Mouse (Mus musculus): ENCODE data around the gene Fgf9. TPM values are rescaled to one million over a fixed set of nuclear protein-coding genes. Genes with fewer than 3 reads are reported as not detected.
A peak's percentile ranks its signal among the peaks of the same experiment; 100 is the strongest.

Fgf9 gene
- polyA plus RNA-seq, 1 experiment, result 0.16 TPM

DNA sequence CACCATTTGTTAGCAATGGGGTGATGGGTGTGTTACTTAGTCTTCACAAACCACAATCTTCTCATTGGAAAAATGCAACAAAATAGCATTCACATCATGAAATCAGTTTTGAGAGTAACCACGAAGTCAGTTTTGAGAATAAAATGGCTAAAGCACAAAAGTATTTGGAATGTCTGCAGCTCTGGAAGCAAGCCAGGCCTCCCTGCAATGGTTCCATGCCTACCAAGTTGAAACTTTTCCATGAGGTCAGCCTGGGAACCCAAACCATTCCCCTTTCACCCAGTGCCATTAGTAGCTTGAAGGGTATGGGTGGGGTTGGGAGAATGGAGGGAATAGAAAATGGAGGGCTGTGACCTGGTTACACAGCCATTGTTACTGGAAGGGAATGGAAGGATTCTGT lies 1.7 kb upstream of the Fgf9 start:
- Histone ChIP-seq H3K9ac (ENCODE audit: low read depth, poor library complexity, severe bottlenecking) (no peak overlapping the region), H3K4me3 (ENCODE audit: low read depth, low read length) (no peak overlapping the region), H3K9me3 (replicated peaks; ENCODE audit: control insufficient read depth, insufficient read depth, low read length, poor library complexity, severe bottlenecking) (no peaks in the 10 kb centered on the region), H3K4me1 (ENCODE audit: control insufficient read depth, insufficient read depth, low read length) (no peaks in the 10 kb centered on the region), H3K36me3 (ENCODE audit: control insufficient read depth, insufficient read depth, low read length, poor library complexity, severe bottlenecking) (no peaks in the 10 kb centered on the region), H3K27me3 (ENCODE audit: control insufficient read depth, insufficient read depth, low read length, poor library complexity, severe bottlenecking) (peaks cover 25% of the 10 kb centered on the region), H3K27ac (ENCODE audit: insufficient read depth, low read length) (no peak overlapping the region)
- TF ChIP-seq EP300 (IDR thresholded peaks at IDR 0.05; ENCODE audit: insufficient read depth, low read depth, low read length), result no peak
- TF ChIP-seq POLR2A (IDR thresholded peaks at IDR 0.05; ENCODE audit: insufficient read depth, low read length), result no peak
- no peak for TF ChIP-seq CTCF (IDR thresholded peaks at IDR 0.05; ENCODE audit: low read depth, low read length)

DNA sequence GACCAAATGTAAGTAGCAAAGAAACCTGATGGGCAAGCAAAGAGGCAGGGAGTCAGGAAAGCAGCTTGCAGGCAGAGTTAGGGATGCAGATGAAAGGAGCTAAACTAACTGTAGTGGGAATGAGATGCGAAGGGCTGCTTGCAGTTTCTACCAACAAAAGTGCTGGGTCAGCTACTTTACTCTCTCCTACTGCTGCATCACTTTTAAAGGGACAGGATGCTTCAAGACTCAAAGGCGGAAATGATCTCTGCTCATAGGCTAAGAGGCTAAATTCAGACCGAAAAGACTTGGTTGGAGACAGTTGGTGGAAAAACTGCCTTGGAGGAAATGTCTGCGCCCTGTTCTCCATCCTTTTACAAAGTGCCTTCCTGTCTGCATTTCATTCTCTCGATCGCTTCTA lies 420 bp upstream of the Fgf9 start:
- H3K27ac ChIP-seq (ENCODE audit: insufficient read depth, low read length), result no peak overlapping the region
- H3K4me3 ChIP-seq (ENCODE audit: low read depth, low read length), result no peak overlapping the region
- no peaks in the 10 kb centered on the region for H3K9me3 ChIP-seq (replicated peaks; ENCODE audit: control insufficient read depth, insufficient read depth, low read length, poor library complexity, severe bottlenecking)
- H3K36me3 ChIP-seq (ENCODE audit: control insufficient read depth, insufficient read depth, low read length, poor library complexity, severe bottlenecking), result no peaks in the 10 kb centered on the region
- peaks cover 36% of the 10 kb centered on the region for H3K27me3 ChIP-seq (ENCODE audit: control insufficient read depth, insufficient read depth, low read length, poor library complexity, severe bottlenecking)
- no peaks in the 10 kb centered on the region for H3K4me1 ChIP-seq (ENCODE audit: control insufficient read depth, insufficient read depth, low read length)
- no peak for TF ChIP-seq POLR2A (IDR thresholded peaks at IDR 0.05; ENCODE audit: insufficient read depth, low read length)
- TF ChIP-seq EP300 (IDR thresholded peaks at IDR 0.05; ENCODE audit: insufficient read depth, low read depth, low read length), result no peak
- TF ChIP-seq CTCF (IDR thresholded peaks at IDR 0.05; ENCODE audit: low read depth, low read length), result no peak
- H3K9ac ChIP-seq (ENCODE audit: low read depth, poor library complexity, severe bottlenecking), result no peak overlapping the region

DNA sequence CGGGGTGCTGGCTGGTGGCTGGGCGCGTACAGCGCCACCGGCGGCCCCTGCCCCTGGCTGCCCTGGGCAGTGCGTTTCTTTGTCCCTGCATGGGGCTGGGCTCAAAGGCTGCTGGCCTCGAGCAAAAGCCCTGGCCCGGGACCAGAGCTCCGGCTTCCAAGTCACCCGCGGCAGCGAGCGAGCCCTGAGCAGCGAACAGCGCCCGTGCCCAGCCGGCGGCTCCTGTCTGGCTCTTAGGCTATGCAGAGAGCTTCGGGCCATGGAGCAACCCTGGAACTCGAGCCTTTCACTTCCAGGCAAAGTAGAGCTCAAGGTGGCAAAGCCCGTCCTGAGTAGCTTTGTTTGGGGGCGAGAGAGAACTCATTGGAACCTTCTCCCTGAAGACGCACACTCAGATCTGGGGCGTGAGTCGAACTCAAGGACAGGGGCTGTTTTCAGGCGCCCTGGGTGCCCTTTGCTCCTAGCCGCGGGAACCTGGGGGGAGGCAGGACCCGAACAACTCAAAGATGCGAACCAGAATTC lies 834 bp downstream of the Fgf9 start:
- TF ChIP-seq EP300 (IDR thresholded peaks at IDR 0.05; ENCODE audit: insufficient read depth, low read depth, low read length), result no peak
- no peak for TF ChIP-seq POLR2A (IDR thresholded peaks at IDR 0.05; ENCODE audit: insufficient read depth, low read length)
- TF ChIP-seq CTCF (IDR thresholded peaks at IDR 0.05; ENCODE audit: low read depth, low read length), result no peak
- H3K36me3 ChIP-seq (ENCODE audit: control insufficient read depth, insufficient read depth, low read length, poor library complexity, severe bottlenecking), result no peaks in the 10 kb centered on the region
- no peak overlapping the region for H3K27ac ChIP-seq (ENCODE audit: insufficient read depth, low read length)
- no peaks in the 10 kb centered on the region for H3K9me3 ChIP-seq (replicated peaks; ENCODE audit: control insufficient read depth, insufficient read depth, low read length, poor library complexity, severe bottlenecking)
- no peaks in the 10 kb centered on the region for H3K4me1 ChIP-seq (ENCODE audit: control insufficient read depth, insufficient read depth, low read length)
- peaks cover 46% of the 10 kb centered on the region for H3K27me3 ChIP-seq (ENCODE audit: control insufficient read depth, insufficient read depth, low read length, poor library complexity, severe bottlenecking)
- peak overlapping the region; percentile 5 for H3K9ac ChIP-seq (ENCODE audit: low read depth, poor library complexity, severe bottlenecking)
- H3K4me3 ChIP-seq (ENCODE audit: low read depth, low read length), result peak overlapping the region; percentile 65

DNA sequence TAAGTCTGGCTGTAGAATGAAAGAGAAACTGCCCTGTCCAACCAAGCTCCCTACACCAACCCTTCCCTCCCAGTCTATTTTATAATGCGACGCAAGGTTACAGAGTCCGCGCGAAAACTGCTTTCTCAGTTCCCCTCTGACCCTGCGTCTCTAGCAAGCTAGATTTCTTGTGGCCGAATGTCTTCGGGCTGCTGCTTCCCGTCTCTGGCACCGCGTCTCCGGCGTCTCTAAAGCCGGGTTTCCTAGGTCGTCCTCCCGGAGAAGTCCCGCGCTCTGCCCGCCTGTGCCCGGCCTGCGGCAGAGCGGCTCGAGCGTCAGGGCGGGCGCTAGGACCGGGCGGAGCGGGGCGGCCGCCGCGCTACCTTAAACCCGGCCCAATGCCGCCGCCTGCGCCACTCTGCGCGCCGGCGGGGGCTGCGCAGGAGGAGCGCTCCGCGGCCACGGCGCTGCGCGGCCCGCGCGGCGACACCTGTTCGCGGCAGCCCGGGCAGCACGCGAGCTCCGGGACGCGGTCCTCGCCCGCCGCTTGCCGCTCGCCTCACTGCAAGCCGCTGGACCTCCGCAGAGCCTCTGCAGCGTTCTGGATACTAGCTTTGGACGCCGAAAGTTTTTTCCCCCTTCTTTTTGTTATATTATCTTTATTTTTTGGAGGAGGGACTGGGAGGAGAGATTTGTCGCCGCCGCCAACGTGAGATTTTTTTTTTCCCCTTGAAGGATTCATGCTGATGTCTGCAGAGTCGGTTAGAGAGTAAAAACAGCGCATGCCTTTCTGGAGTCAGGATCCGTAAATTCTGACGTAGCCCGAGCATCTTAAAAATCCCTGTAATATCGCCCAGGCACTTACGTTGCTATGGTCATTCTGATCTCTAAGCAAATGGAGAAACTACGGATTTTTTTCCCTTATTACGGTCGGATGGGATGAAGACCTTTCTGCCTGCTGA lies 1.8 kb downstream of the Fgf9 start:
- Histone ChIP-seq H3K9ac (ENCODE audit: low read depth, poor library complexity, severe bottlenecking) (peak overlapping the region; percentile 26; the same call in 1 of the 2 replicates), H3K36me3 (ENCODE audit: control insufficient read depth, insufficient read depth, low read length, poor library complexity, severe bottlenecking) (no peaks in the 10 kb centered on the region), H3K27me3 (ENCODE audit: control insufficient read depth, insufficient read depth, low read length, poor library complexity, severe bottlenecking) (peaks cover 48% of the 10 kb centered on the region), H3K4me1 (ENCODE audit: control insufficient read depth, insufficient read depth, low read length) (no peaks in the 10 kb centered on the region), H3K27ac (ENCODE audit: insufficient read depth, low read length) (no peak overlapping the region), H3K9me3 (replicated peaks; ENCODE audit: control insufficient read depth, insufficient read depth, low read length, poor library complexity, severe bottlenecking) (no peaks in the 10 kb centered on the region), H3K4me3 (ENCODE audit: low read depth, low read length) (peak overlapping the region; percentile 65)
- TF ChIP-seq CTCF (IDR thresholded peaks at IDR 0.05; ENCODE audit: low read depth, low read length) (no peak), POLR2A (IDR thresholded peaks at IDR 0.05; ENCODE audit: insufficient read depth, low read length) (no peak)

DNA sequence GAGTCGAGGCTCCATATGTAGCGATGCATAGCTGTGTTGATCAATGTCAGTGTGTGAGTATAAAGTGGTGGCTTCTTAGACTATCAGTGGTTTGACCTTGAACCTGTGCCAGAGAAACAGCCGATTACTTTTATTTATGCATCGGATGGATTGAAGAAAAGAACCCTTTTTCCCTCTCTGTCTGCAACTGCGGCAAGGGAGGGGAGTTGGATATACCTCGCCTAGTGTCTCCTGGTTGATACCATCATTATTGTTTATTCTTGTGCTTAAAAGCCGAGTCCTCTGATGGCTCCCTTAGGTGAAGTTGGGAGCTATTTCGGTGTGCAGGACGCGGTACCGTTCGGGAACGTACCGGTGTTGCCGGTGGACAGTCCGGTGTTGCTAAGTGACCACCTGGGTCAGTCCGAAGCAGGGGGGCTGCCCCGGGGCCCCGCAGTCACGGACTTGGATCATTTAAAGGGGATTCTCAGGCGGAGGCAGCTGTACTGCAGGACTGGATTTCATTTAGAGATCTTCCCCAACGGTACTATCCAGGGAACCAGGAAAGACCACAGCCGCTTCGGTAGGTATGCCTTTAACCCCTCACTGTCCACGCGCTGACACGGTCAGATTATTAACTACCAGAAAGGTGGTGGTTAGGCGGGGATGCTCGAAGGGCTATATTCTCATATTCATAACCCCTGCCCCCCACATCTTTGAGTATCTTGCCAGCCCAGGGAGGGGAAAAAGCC lies 2.6 kb downstream of the Fgf9 start:
- H3K4me3 ChIP-seq (ENCODE audit: low read depth, low read length), result no peak overlapping the region
- H3K36me3 ChIP-seq (ENCODE audit: control insufficient read depth, insufficient read depth, low read length, poor library complexity, severe bottlenecking), result no peaks in the 10 kb centered on the region
- no peak for TF ChIP-seq EP300 (IDR thresholded peaks at IDR 0.05; ENCODE audit: insufficient read depth, low read depth, low read length)
- no peak for TF ChIP-seq POLR2A (IDR thresholded peaks at IDR 0.05; ENCODE audit: insufficient read depth, low read length)
- TF ChIP-seq CTCF (IDR thresholded peaks at IDR 0.05; ENCODE audit: low read depth, low read length), result no peak
- peaks cover 49% of the 10 kb centered on the region for H3K27me3 ChIP-seq (ENCODE audit: control insufficient read depth, insufficient read depth, low read length, poor library complexity, severe bottlenecking)
- no peak overlapping the region for H3K27ac ChIP-seq (ENCODE audit: insufficient read depth, low read length)
- H3K9me3 ChIP-seq (replicated peaks; ENCODE audit: control insufficient read depth, insufficient read depth, low read length, poor library complexity, severe bottlenecking), result no peaks in the 10 kb centered on the region
- H3K4me1 ChIP-seq (ENCODE audit: control insufficient read depth, insufficient read depth, low read length), result no peaks in the 10 kb centered on the region
- no peak overlapping the region for H3K9ac ChIP-seq (ENCODE audit: low read depth, poor library complexity, severe bottlenecking)
